Mouse (Mus musculus): ENCODE results near the gene Cend1. TPM values are rescaled to one million over a fixed set of nuclear protein-coding genes. Genes with fewer than 3 reads are reported as not detected.
"Not testable (repeated sequence)": the region's sequence is repeated elsewhere in the genome, so short reads cannot be mapped to it uniquely, and the experiment has no call there.

The Cend1 gene
- polyA plus RNA-seq, 1 experiment from 2014 or later: 3.4 TPM

- Histone ChIP-seq H3K27ac (peak within 1 kb of the TSS; percentile 91), H3K4me3 (replicated peaks) (peak within 1 kb of the TSS; percentile 75), H3K27me3 (no peaks in the 10 kb centered on the region), H3K9me3 (replicated peaks) (no peaks in the 10 kb centered on the region), H3K9ac (peak within 1 kb of the TSS; percentile 79), H3K36me3 (peaks cover 26% of the 10 kb centered on the region), H3K4me1 (peaks cover 26% of the 10 kb centered on the region), H3K4me2 (peak within 1 kb of the TSS; percentile 84)
- WGBS: under 1% methylated on average over 56 of the region's 56 CpGs
- peak; percentile 91 for ATAC-seq (replicated peaks; ENCODE audit: low FRiP score)
Observed at GRCm38 (mm10) chr7:141413809-141414584, 15.3 kb downstream of the Cend1 start, which contains the start of gene Gatd1. Gatd1 (minus strand) TSS chr7:141414136.

- Histone ChIP-seq H3K27ac (peak overlapping the region; percentile 88), H3K4me1 (peaks cover 27% of the 10 kb centered on the region), H3K27me3 (no peaks in the 10 kb centered on the region), H3K36me3 (peaks cover 31% of the 10 kb centered on the region), H3K9me3 (replicated peaks) (no peaks in the 10 kb centered on the region), H3K9ac (peak overlapping the region; percentile 79), H3K4me2 (peak overlapping the region; percentile 84), H3K4me3 (replicated peaks) (peak overlapping the region; percentile 75)
- peak; percentile 16 for ATAC-seq (replicated peaks; ENCODE audit: low FRiP score)
- 3% methylated on average over 16 of the region's 16 CpGs for WGBS
Observed at GRCm38 (mm10) chr7:141413331-141413730, 16.0 kb downstream of the Cend1 start.

- H3K9ac ChIP-seq: no peak overlapping the region
Observed at GRCm38 (mm10) chr7:141411667-141412066, 17.6 kb downstream of the Cend1 start.

GRCm38 (mm10) chr7:141410631-141411030, 18.7 kb downstream of the Cend1 start:
- H3K27ac ChIP-seq: no peak overlapping the region
- H3K4me1 ChIP-seq: peaks cover 27% of the 10 kb centered on the region
- H3K9ac ChIP-seq: no peak overlapping the region
- H3K9me3 ChIP-seq (replicated peaks): no peaks in the 10 kb centered on the region
- ATAC-seq (replicated peaks; ENCODE audit: low FRiP score): no peak
- 92% methylated on average over 8 of the region's 8 CpGs for whole genome bisulfite sequencing
- no peak overlapping the region for H3K4me3 ChIP-seq (replicated peaks)
- no peak overlapping the region for H3K4me2 ChIP-seq
- no peaks in the 10 kb centered on the region for H3K27me3 ChIP-seq
- H3K36me3 ChIP-seq: peaks cover 44% of the 10 kb centered on the region

More at GRCm38 (mm10) chr7:141411667-141412066, 17.6 kb downstream of the Cend1 start:
- Histone ChIP-seq H3K4me3 (replicated peaks) (no peak overlapping the region), H3K9me3 (replicated peaks) (no peaks in the 10 kb centered on the region), H3K4me1 (peaks cover 27% of the 10 kb centered on the region), H3K4me2 (no peak overlapping the region), H3K27ac (no peak overlapping the region), H3K36me3 (peaks cover 41% of the 10 kb centered on the region), H3K27me3 (no peaks in the 10 kb centered on the region)
- ATAC-seq (replicated peaks; ENCODE audit: low FRiP score): no peak
- WGBS: 100% methylated on average over 1 of the region's 1 CpGs

GRCm38 (mm10) chr7:141408833-141409232, 20.5 kb downstream of the Cend1 start:
- no peak overlapping the region for H3K4me3 ChIP-seq (replicated peaks)
- peaks cover 49% of the 10 kb centered on the region for H3K36me3 ChIP-seq
- H3K4me1 ChIP-seq: peaks cover 17% of the 10 kb centered on the region
- H3K9me3 ChIP-seq (replicated peaks): no peaks in the 10 kb centered on the region
- H3K4me2 ChIP-seq: no peak overlapping the region
- no peaks in the 10 kb centered on the region for H3K27me3 ChIP-seq
- WGBS: 11% methylated on average over 11 of the region's 11 CpGs
- H3K27ac ChIP-seq: no peak overlapping the region
- peak; percentile 68 for ATAC-seq (replicated peaks; ENCODE audit: low FRiP score)
- H3K9ac ChIP-seq: no peak overlapping the region

GRCm38 (mm10) chr7:141407670-141408069, 21.6 kb downstream of the Cend1 start:
- WGBS: 96% methylated on average over 7 of the region's 7 CpGs
- ATAC-seq (replicated peaks; ENCODE audit: low FRiP score); H3K4me2 ChIP-seq; H3K9me3 ChIP-seq (replicated peaks); H3K27ac ChIP-seq; H3K9ac ChIP-seq; H3K4me3 ChIP-seq (replicated peaks); H3K27me3 ChIP-seq: not testable (repeated sequence)
- Histone ChIP-seq H3K36me3 (peaks cover 59% of the 10 kb centered on the region), H3K4me1 (peaks cover 11% of the 10 kb centered on the region)

GRCm38 (mm10) chr7:141405466-141405865, 23.8 kb downstream of the Cend1 start:
- peaks cover 69% of the 10 kb centered on the region for H3K36me3 ChIP-seq
- H3K4me1 ChIP-seq: peaks cover 3% of the 10 kb centered on the region
- H3K27me3 ChIP-seq: no peaks in the 10 kb centered on the region
- no peaks in the 10 kb centered on the region for H3K9me3 ChIP-seq (replicated peaks)
- H3K9ac ChIP-seq: no peak overlapping the region
- H3K27ac ChIP-seq: no peak overlapping the region
- no peak overlapping the region for H3K4me2 ChIP-seq
- no peak for ATAC-seq (replicated peaks; ENCODE audit: low FRiP score)
- 79% methylated on average over 4 of the region's 4 CpGs for WGBS
- no peak overlapping the region for H3K4me3 ChIP-seq (replicated peaks)

GRCm38 (mm10) chr7:141403305-141403704, 26.0 kb downstream of the Cend1 start:
- no peaks in the 10 kb centered on the region for H3K9me3 ChIP-seq (replicated peaks)
- no peak overlapping the region for H3K4me3 ChIP-seq (replicated peaks)
- WGBS: 47% methylated on average over 5 of the region's 5 CpGs
- H3K27ac ChIP-seq: no peak overlapping the region
- no peaks in the 10 kb centered on the region for H3K4me1 ChIP-seq
- ATAC-seq (replicated peaks; ENCODE audit: low FRiP score): peak; percentile 77
- H3K9ac ChIP-seq: no peak overlapping the region
- peaks cover 71% of the 10 kb centered on the region for H3K36me3 ChIP-seq
- H3K4me2 ChIP-seq: no peak overlapping the region
- H3K27me3 ChIP-seq: no peaks in the 10 kb centered on the region

- no peak for ATAC-seq (replicated peaks; ENCODE audit: low FRiP score)
- peaks cover 22% of the 10 kb centered on the region for H3K4me1 ChIP-seq
- WGBS: 71% methylated on average over 1 of the region's 1 CpGs
Observed at GRCm38 (mm10) chr7:141395348-141395747, 33.9 kb downstream of the Cend1 start.

GRCm38 (mm10) chr7:141394771-141395170, 34.5 kb downstream of the Cend1 start:
- no peak for ATAC-seq (replicated peaks; ENCODE audit: low FRiP score)
- Histone ChIP-seq H3K4me3 (replicated peaks) (no peak overlapping the region), H3K27ac (no peak overlapping the region), H3K27me3 (no peaks in the 10 kb centered on the region), H3K9ac (no peak overlapping the region), H3K4me2 (no peak overlapping the region), H3K4me1 (peaks cover 22% of the 10 kb centered on the region), H3K36me3 (peaks cover 39% of the 10 kb centered on the region), H3K9me3 (replicated peaks) (no peaks in the 10 kb centered on the region)
- 28% methylated on average over 6 of the region's 6 CpGs for WGBS

More at GRCm38 (mm10) chr7:141395348-141395747, 33.9 kb downstream of the Cend1 start:
- Histone ChIP-seq H3K9ac (no peak overlapping the region), H3K4me3 (replicated peaks) (no peak overlapping the region), H3K9me3 (replicated peaks) (no peaks in the 10 kb centered on the region), H3K27me3 (no peaks in the 10 kb centered on the region), H3K27ac (no peak overlapping the region), H3K4me2 (no peak overlapping the region), H3K36me3 (peaks cover 45% of the 10 kb centered on the region)

- Histone ChIP-seq H3K4me2 (no peak overlapping the region), H3K9ac (no peak overlapping the region), H3K27me3 (0 out of 2 replicates have a peak, but pooled peaks cover 3% of the 10 kb centered on the region), H3K27ac (no peak overlapping the region), H3K36me3 (peaks cover 33% of the 10 kb centered on the region), H3K9me3 (replicated peaks) (no peaks in the 10 kb centered on the region), H3K4me3 (replicated peaks) (no peak overlapping the region), H3K4me1 (peaks cover 22% of the 10 kb centered on the region)
- no peak for ATAC-seq (replicated peaks; ENCODE audit: low FRiP score)
- 85% methylated on average over 7 of the region's 7 CpGs for WGBS
Observed at GRCm38 (mm10) chr7:141394158-141394557, 35.1 kb downstream of the Cend1 start.

GRCm38 (mm10) chr7:141392552-141393222, 36.6 kb downstream of the Cend1 start:
- peak overlapping the region; percentile 89 for H3K27ac ChIP-seq

More at GRCm38 (mm10) chr7:141392552-141393222, 36.6 kb downstream of the Cend1 start:
- no peak for ATAC-seq (replicated peaks; ENCODE audit: low FRiP score)
- H3K4me2 ChIP-seq: peak overlapping the region; percentile 94
- peaks cover 22% of the 10 kb centered on the region for H3K4me1 ChIP-seq
- H3K27me3 ChIP-seq: 0 out of 2 replicates have a peak, but pooled peaks cover 5% of the 10 kb centered on the region
- peak overlapping the region; percentile 56 for H3K9ac ChIP-seq
- 35% methylated on average over 9 of the region's 9 CpGs for whole genome bisulfite sequencing
- H3K9me3 ChIP-seq (replicated peaks): no peaks in the 10 kb centered on the region
- peaks cover 19% of the 10 kb centered on the region for H3K36me3 ChIP-seq
- peak overlapping the region; percentile 78 for H3K4me3 ChIP-seq (replicated peaks)
